Mouse (Mus musculus) cerebellum, adult 18-20 months (tissue): ENCODE data around the gene Neto2.
"Not testable (repeated sequence)": the region's sequence is repeated elsewhere in the genome, so short reads cannot be mapped to it uniquely, and the experiment has no call there.

ENCODE experiments used
- DNase-seq, 2 experiments: peaks; one replicate each; pipeline ENCODE4 v3.0.0; 2021

Gene Neto2

GRCm38 (mm10) chr8:85700751-85701351, at the start of gene Neto2:
Gene Neto2, minus strand, starts transcription at chr8:85700924.
- peak; percentile 75 to 92 for DNase-seq

GRCm38 (mm10) chr8:85745053-85745452, 44.3 kb upstream of the Neto2 start:
- no peak for DNase-seq

GRCm38 (mm10) chr8:85730545-85730944, 29.8 kb upstream of the Neto2 start:
- DNase-seq = no peak

- no peak for DNase-seq
Observed at GRCm38 (mm10) chr8:85717271-85717670, 16.5 kb upstream of the Neto2 start.

- no peak for DNase-seq
Observed at GRCm38 (mm10) chr8:85716696-85717095, 16.0 kb upstream of the Neto2 start.

- DNase-seq = no peak
Observed at GRCm38 (mm10) chr8:85706988-85707387, 6.3 kb upstream of the Neto2 start.

GRCm38 (mm10) chr8:85700101-85700750, 498 bp downstream of the Neto2 start:
- DNase-seq = peak; percentile 70 to 86

- DNase-seq = peak; percentile 83 to 84
Observed at GRCm38 (mm10) chr8:85699051-85699450, 1.7 kb downstream of the Neto2 start.

- DNase-seq = peak; percentile 8 to 15
Observed at GRCm38 (mm10) chr8:85665146-85665545, 35.6 kb downstream of the Neto2 start.

GRCm38 (mm10) chr8:85661995-85662394, 38.7 kb downstream of the Neto2 start:
- DNase-seq = peak; percentile 64 to 74

- DNase-seq = no peak
Observed at GRCm38 (mm10) chr8:85651201-85651600, 49.5 kb downstream of the Neto2 start.

- no peak for DNase-seq
Observed at GRCm38 (mm10) chr8:85648553-85648952, 52.2 kb downstream of the Neto2 start.

GRCm38 (mm10) chr8:85644921-85645665, 55.6 kb downstream of the Neto2 start:
- DNase-seq = no peak

GRCm38 (mm10) chr8:85624450-85624849, 76.3 kb downstream of the Neto2 start:
- DNase-seq = no peak

GRCm38 (mm10) chr8:85623246-85623645, 77.5 kb downstream of the Neto2 start:
- DNase-seq = no peak

GRCm38 (mm10) chr8:85618789-85619188, 81.9 kb downstream of the Neto2 start:
- no peak for DNase-seq

- DNase-seq = not testable (repeated sequence)
Observed at GRCm38 (mm10) chr8:85617125-85617524, 83.6 kb downstream of the Neto2 start.

- DNase-seq = no peak
Observed at GRCm38 (mm10) chr8:85608836-85609235, 91.9 kb downstream of the Neto2 start.

GRCm38 (mm10) chr8:85607804-85608203, 92.9 kb downstream of the Neto2 start:
- no peak for DNase-seq

- DNase-seq = no peak
Observed at GRCm38 (mm10) chr8:85606974-85607373, 93.8 kb downstream of the Neto2 start.

- no peak for DNase-seq
Observed at GRCm38 (mm10) chr8:85606561-85606960, 94.2 kb downstream of the Neto2 start.

GRCm38 (mm10) chr8:85604201-85604600, 96.5 kb downstream of the Neto2 start:
- no peak for DNase-seq

- peak; percentile 72 to 74 for DNase-seq
Observed at GRCm38 (mm10) chr8:85603203-85603895, 97.4 kb downstream of the Neto2 start.
